Mouse (Mus musculus): ENCODE measurements around the gene Cyp4a29. TPM values are rescaled to one million over a fixed set of nuclear protein-coding genes. Genes with fewer than 3 reads are reported as not detected.
"Not testable (repeated sequence)": the region's sequence is repeated elsewhere in the genome, so short reads cannot be mapped to it uniquely, and the experiment has no call there.

The Cyp4a29 gene
- polyA plus RNA-seq (2015; fragmentation: Nextera tagmentation; extraction: Ambion mirVana) = not detected in 2 replicates

DNA sequence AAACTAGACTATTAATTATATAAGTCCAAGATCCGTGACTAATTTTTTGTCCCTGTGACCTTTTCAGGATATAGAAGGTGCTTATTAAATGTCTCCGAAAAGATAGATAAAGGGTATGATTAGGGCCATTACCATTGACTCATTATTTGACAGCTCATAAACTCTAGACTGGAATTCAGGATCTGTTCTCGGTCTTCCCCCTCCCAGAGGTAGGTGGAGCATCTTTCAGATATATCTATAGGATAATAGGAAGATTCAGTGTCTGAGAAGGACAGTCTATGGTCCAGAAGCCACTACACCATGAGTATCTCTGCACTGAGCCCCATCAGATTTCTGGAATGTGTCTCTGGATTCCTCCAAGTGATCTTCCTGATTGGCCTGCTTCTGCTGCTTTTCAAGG is at the start of gene Cyp4a29:
Gene Cyp4a29, plus strand, starts transcription at position 301 of the 400 bp plus-strand sequence.
- WGBS = 83% methylated on average over 3 of the region's 3 CpGs

DNA sequence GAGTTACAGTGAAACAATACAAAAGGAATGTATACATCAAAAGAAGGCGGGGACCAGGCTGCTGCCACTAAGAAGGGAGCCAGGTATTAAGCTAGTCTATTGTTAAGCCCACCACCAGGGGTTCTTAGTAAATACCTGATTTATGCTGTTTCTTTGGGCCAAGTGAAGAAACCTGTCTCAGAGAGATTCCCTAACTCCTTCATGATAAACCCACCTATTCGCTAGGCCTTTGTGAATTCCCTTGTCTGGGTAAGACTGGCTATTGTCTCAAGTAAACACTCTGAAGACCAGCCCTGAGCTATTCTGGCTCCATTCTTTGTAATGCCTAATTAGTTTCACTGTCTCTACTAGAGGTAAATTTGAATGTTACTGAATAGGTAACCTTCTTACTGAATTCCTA is 9.0 kb upstream of the Cyp4a29 start:
- not testable (repeated sequence) for H3K9ac ChIP-seq; H3K4me1 ChIP-seq; H3K27ac ChIP-seq; H3K9me3 ChIP-seq (replicated peaks); H3K4me3 ChIP-seq (replicated peaks); H3K36me3 ChIP-seq; ATAC-seq (replicated peaks; ENCODE audit: low FRiP score); H3K27me3 ChIP-seq; H3K4me2 ChIP-seq
- 89% methylated on average over 2 of the region's 2 CpGs for WGBS

More for the DNA sequence above, at the start of gene Cyp4a29:
- no peak within 1 kb of the TSS for H3K4me2 ChIP-seq
- H3K36me3 ChIP-seq = no peaks in the 10 kb centered on the region
- no peaks in the 10 kb centered on the region for H3K4me1 ChIP-seq
- H3K9me3 ChIP-seq (replicated peaks) = no peaks in the 10 kb centered on the region
- ATAC-seq (replicated peaks; ENCODE audit: low FRiP score) = no peak
- no peak within 1 kb of the TSS for H3K9ac ChIP-seq
- H3K4me3 ChIP-seq (replicated peaks) = no peak within 1 kb of the TSS
- no peak within 1 kb of the TSS for H3K27ac ChIP-seq
- no peaks in the 10 kb centered on the region for H3K27me3 ChIP-seq

DNA sequence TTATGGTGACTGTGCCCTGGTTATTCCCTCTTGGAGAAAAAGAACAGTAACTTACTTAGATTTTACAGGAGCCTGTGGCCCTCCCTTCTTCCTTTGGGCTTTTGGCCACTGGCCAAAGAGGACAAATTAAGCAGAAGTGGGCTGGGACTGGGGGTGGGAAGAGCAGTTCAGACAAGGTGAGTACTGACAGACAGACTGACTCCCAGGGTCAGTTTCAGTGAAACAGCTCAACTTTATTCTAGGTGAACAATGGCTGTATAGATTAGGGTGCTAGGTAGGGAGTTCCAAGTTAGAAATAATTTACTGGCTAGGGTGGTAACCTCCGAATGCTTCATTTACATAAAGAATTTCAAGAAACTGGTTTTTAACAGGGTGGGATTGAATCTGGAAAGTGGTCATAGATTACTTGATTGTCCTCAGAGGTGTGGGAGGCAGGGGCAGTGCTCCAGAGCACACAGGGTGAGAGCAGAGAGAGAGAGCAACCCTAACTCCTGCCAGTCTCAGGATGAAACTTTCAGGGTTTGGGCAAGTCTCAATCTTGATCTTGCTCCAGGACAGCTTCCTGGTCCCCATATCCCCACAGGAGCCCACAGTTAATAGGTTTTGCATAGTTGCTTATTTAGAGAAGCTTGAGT is 5.3 kb upstream of the Cyp4a29 start:
- 68% methylated on average over 1 of the region's 1 CpGs for WGBS

DNA sequence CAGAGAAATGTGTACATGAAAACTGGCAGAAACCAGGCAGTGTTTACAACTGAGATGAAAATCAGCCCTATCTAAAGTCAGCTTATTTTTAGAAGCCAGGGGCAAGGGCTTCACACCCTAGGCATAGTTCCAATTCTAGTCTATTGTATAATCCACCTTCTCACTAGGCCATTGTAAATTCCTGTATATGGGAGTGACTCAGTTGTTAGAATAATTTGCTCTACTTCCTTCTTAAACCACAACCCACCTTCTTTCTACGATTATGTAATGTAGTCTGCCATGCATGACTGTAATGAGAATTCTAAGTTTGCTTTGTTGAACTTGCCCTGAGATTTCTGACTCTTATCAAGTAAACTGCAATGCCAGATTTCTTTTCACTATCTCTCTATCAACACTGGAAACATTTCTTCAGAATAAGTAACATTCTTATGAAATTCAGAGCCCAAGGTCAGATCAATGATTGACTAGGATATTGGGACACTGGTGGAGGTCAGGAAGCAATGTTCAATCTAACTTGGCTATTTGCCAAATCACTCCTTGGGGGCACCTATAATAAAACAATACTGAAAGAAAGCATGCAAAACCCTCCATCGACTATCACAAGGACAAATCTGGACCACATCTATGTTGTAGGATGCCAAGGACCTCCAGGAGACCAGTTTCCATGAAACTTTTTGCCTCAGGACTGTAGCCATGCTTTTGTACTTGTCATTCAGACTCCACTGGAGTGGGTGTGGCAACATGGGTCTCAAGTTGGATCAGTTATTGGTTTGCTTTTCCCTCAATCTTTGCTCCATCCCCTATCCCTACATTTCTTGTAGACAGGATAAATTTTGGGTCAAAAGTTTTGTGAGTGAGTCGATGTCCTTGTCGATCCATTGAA is 23.0 kb downstream of the Cyp4a29 start:
- H3K4me3 ChIP-seq (replicated peaks); H3K36me3 ChIP-seq; H3K4me2 ChIP-seq; H3K9me3 ChIP-seq (replicated peaks); H3K4me1 ChIP-seq; H3K9ac ChIP-seq; ATAC-seq (replicated peaks; ENCODE audit: low FRiP score); H3K27me3 ChIP-seq: not testable (repeated sequence)
- 0 out of 2 replicates have a peak overlapping the region, but pooled peaks have one; percentile 27 for H3K27ac ChIP-seq
- WGBS = 82% methylated on average over 3 of the region's 4 CpGs

More for the DNA sequence above, 5.3 kb upstream of the Cyp4a29 start:
- H3K4me3 ChIP-seq (replicated peaks) = no peak overlapping the region
- H3K9me3 ChIP-seq (replicated peaks) = no peaks in the 10 kb centered on the region
- H3K9ac ChIP-seq = no peak overlapping the region
- no peak overlapping the region for H3K27ac ChIP-seq
- ATAC-seq (replicated peaks; ENCODE audit: low FRiP score) = no peak
- no peaks in the 10 kb centered on the region for H3K4me1 ChIP-seq
- no peaks in the 10 kb centered on the region for H3K27me3 ChIP-seq
- no peak overlapping the region for H3K4me2 ChIP-seq
- H3K36me3 ChIP-seq = no peaks in the 10 kb centered on the region

DNA sequence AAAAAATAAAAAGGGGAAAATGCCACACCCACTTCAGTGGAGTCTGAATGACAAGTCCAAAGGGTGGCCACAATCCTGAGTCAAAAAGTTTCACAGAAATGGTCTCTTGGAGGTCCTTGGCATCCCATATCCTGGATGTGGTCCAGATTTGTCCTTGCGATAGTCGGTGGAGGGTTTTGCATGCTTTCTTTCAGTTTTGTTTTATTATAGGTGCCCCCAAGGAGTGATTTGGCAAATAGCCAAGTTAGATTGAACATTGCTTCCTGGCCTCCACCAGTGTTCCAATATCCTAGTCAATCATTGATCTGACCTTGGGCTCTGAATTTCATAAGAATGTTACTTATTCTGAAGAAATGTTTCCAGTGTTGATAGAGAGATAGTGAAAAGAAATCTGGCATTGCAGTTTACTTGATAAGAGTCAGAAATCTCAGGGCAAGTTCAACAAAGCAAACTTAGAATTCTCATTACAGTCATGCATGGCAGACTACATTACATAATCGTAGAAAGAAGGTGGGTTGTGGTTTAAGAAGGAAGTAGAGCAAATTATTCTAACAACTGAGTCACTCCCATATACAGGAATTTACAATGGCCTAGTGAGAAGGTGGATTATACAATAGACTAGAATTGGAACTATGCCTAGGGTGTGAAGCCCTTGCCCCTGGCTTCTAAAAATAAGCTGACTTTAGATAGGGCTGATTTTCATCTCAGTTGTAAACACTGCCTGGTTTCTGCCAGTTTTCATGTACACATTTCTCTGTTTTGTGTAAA is 36.5 kb downstream of the Cyp4a29 start:
- WGBS = 78% methylated on average over 2 of the region's 3 CpGs
- H3K27ac ChIP-seq; H3K9ac ChIP-seq; H3K4me1 ChIP-seq; H3K36me3 ChIP-seq; ATAC-seq (replicated peaks; ENCODE audit: low FRiP score); H3K4me3 ChIP-seq (replicated peaks); H3K9me3 ChIP-seq (replicated peaks); H3K27me3 ChIP-seq; H3K4me2 ChIP-seq: not testable (repeated sequence)

DNA sequence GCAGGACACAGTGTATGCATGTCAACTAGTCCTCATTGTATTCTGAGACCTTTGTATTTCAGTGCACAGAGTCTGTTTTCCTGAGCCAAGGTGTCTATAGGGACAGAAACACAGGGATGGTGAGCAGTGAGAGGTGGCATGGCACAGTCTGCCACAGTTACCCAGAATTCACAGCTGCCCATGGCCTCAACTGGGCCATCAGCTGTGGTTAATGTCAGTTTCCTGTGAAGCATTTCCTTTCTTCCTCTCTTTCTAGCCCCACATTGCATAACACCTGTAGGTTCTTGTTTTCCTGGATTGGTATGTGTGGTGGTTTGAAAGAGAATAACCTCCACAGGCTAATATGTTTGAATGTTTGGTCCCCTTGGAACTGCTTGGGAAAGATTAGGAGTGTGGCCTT is 38.5 kb downstream of the Cyp4a29 start:
- no peaks in the 10 kb centered on the region for H3K9me3 ChIP-seq (replicated peaks)
- peak overlapping the region; percentile 61 for H3K4me2 ChIP-seq
- no peaks in the 10 kb centered on the region for H3K4me1 ChIP-seq
- ATAC-seq (replicated peaks; ENCODE audit: low FRiP score) = peak; percentile 43; the same call in 1 of the 2 replicates
- no peak overlapping the region for H3K27ac ChIP-seq
- no peaks in the 10 kb centered on the region for H3K36me3 ChIP-seq
- no peak overlapping the region for H3K9ac ChIP-seq
- no peaks in the 10 kb centered on the region for H3K27me3 ChIP-seq
- H3K4me3 ChIP-seq (replicated peaks) = peak overlapping the region; percentile 42

DNA sequence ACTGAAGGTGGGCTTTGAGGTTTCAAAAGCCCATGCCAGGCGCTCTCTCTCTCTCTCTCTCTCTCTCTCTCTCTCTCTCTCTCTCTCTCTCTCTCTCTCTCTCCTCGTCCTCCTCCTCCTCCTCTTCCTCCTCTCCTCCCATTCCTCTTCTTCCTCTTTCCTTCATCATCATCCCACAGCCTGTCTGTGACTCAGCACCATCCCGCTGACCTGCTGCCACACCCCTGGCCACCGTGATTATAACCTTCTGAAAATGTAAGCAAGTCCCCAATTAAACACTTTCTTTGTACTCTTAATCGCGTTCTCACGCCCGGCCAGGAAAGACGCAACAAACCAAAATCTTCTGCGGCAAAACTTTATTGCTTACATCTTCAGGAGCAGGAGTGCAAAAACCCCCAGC is 38.9 kb downstream of the Cyp4a29 start:
- H3K27ac ChIP-seq; H3K9me3 ChIP-seq (replicated peaks); H3K27me3 ChIP-seq; H3K36me3 ChIP-seq; ATAC-seq (replicated peaks; ENCODE audit: low FRiP score); H3K4me1 ChIP-seq; H3K9ac ChIP-seq: not testable (repeated sequence)
- WGBS = 14% methylated on average over 10 of the region's 10 CpGs
- peak overlapping the region; percentile 61 for H3K4me2 ChIP-seq
- peak overlapping the region; percentile 42 for H3K4me3 ChIP-seq (replicated peaks)

DNA sequence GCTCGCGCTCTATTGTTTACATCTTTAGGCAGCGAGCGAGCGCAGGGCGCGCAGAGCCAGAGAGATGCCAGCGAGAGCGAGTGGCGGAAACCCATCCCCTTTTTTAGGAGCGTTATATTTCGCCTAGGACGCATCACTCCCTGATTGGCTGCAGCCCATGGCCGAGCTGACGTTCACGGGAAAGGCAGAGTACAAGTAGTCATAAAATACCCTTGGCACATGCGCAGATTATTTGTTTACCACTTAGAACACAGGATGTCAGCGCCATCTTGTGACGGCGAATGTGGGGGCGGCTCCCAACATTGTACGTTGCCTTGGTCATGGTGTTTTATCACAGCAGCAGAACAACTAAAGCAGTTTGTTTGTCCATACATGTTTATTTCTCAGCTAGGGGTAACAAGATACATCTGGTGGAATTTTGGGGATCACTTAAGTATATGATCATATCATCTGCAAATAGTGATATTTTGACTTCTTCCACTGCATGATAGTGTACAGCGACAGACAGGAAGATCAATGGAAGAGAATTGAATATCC is 39.4 kb downstream of the Cyp4a29 start:
- not testable (repeated sequence) for H3K9ac ChIP-seq
- peak; percentile 56 for ATAC-seq (replicated peaks; ENCODE audit: low FRiP score)

DNA sequence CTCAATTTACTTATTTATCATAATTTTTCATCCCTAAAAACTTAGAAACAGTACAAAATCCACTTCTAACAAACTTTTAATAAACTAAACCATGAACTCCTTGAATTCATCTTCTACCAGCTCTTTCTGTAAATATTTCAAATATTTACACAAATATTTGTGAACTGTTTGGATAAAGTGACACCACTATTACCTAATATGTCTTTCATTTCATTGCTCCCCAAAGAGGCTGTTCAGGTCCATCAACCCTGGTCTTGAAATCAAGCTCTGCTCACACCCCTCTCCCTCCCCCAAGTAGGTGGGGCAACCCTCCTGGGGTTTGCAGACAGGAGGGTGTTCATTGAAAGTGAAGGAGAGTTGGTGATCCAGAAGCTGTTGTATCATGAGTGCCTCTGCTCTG is 56.9 kb downstream of the Cyp4a29 start, which contains the start of gene Cyp4a12a:
Gene Cyp4a12a, plus strand, starts transcription at position 301 of the 400 bp plus-strand sequence.
- H3K27ac ChIP-seq; H3K4me3 ChIP-seq (replicated peaks); H3K9ac ChIP-seq; H3K36me3 ChIP-seq; ATAC-seq (replicated peaks; ENCODE audit: low FRiP score); H3K9me3 ChIP-seq (replicated peaks); H3K4me1 ChIP-seq; H3K4me2 ChIP-seq; H3K27me3 ChIP-seq: not testable (repeated sequence)

More for the DNA sequence above, 39.4 kb downstream of the Cyp4a29 start:
- Histone ChIP-seq H3K4me2 (peak overlapping the region; percentile 61), H3K4me3 (replicated peaks) (peak overlapping the region; percentile 42)
- H3K27ac ChIP-seq; H3K36me3 ChIP-seq; H3K9me3 ChIP-seq (replicated peaks); H3K4me1 ChIP-seq; H3K27me3 ChIP-seq: not testable (repeated sequence)
- WGBS = 20% methylated on average over 23 of the region's 23 CpGs
